Mouse (Mus musculus): ENCODE data around the gene Dmrtc2. TPM values are rescaled to one million over a fixed set of nuclear protein-coding genes. Genes with fewer than 3 reads are reported as not detected.

The Dmrtc2 gene
- polyA plus RNA-seq, 1 experiment from 2014 or later = not detected

DNA sequence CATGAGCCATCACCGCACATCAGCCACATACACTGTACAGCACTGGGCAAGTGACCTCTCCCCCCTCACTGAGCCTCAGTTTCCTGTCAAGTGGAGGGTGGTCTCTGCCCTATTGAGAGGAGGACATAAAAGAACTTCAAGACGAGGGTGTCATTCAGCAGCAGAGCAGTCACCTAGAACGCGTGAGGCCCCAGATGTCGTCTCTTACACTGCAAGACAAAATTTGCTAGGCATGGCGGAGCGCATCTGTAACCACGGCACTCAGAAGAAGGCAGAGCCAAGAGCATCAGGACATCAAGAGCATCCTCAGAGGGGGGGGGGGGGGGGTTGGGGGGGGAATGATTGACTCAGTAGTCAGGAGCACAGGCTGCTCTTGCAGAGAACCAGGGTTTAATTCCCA is 26.4 kb downstream of the Dmrtc2 start:
- no peak overlapping the region for H3K4me3 ChIP-seq (ENCODE audit: low read depth, low read length)
- H3K9ac ChIP-seq (replicated peaks; ENCODE audit: low read depth) = no peak overlapping the region
- ATAC-seq (no peak), DNase-seq (ENCODE audit: low spot score) (no peak)
- WGBS = 80% methylated on average over 8 of the region's 8 CpGs
- no peak overlapping the region for H3K27ac ChIP-seq (ENCODE audit: low read length)
- H3K27me3 ChIP-seq (replicated peaks; ENCODE audit: insufficient read depth, low read length) = no peaks in the 10 kb centered on the region
- no peaks in the 10 kb centered on the region for H3K4me1 ChIP-seq (ENCODE audit: insufficient read depth, low read depth, low read length)
- H3K9me3 ChIP-seq (ENCODE audit: low read length) = no peaks in the 10 kb centered on the region
- TF ChIP-seq CTCF (IDR thresholded peaks at IDR 0.05) (no peak), EP300 (IDR thresholded peaks at IDR 0.05) (no peak)
- H3K4me2 ChIP-seq (replicated peaks; ENCODE audit: low read depth, low read length) = no peak overlapping the region
- H3K36me3 ChIP-seq (ENCODE audit: insufficient read depth, low read length) = no peaks in the 10 kb centered on the region

- Histone ChIP-seq H3K9ac (replicated peaks; ENCODE audit: low read depth) (no peak within 1 kb of the TSS), H3K27ac (ENCODE audit: low read length) (no peak within 1 kb of the TSS), H3K36me3 (ENCODE audit: insufficient read depth, low read length) (no peaks in the 10 kb centered on the region), H3K4me1 (ENCODE audit: insufficient read depth, low read depth, low read length) (peaks cover under 1% of the 10 kb centered on the region; the same call in 1 of the 2 replicates), H3K9me3 (ENCODE audit: low read length) (no peaks in the 10 kb centered on the region), H3K4me3 (ENCODE audit: low read depth, low read length) (no peak within 1 kb of the TSS), H3K4me2 (replicated peaks; ENCODE audit: low read depth, low read length) (no peak within 1 kb of the TSS), H3K27me3 (replicated peaks; ENCODE audit: insufficient read depth, low read length) (no peaks in the 10 kb centered on the region)
- DNase-seq (ENCODE audit: low spot score) = no peak
- WGBS = 48% methylated on average over 12 of the region's 12 CpGs
- ATAC-seq = no peak
- no peak for TF ChIP-seq EP300 (IDR thresholded peaks at IDR 0.05)
- TF ChIP-seq CTCF (IDR thresholded peaks at IDR 0.05) = no peak
Measured at GRCm38 (mm10) chr7:24897224-24897623, 27.4 kb downstream of the Dmrtc2 start, which contains the start of gene Cd79a. Gene Cd79a, plus strand, starts transcription at chr7:24897381.

GRCm38 (mm10) chr7:24897959-24898358 is 28.1 kb downstream of the Dmrtc2 start:
- Histone ChIP-seq H3K9ac (replicated peaks; ENCODE audit: low read depth) (no peak overlapping the region), H3K27me3 (replicated peaks; ENCODE audit: insufficient read depth, low read length) (no peaks in the 10 kb centered on the region), H3K36me3 (ENCODE audit: insufficient read depth, low read length) (no peaks in the 10 kb centered on the region), H3K4me2 (replicated peaks; ENCODE audit: low read depth, low read length) (no peak overlapping the region), H3K4me3 (ENCODE audit: low read depth, low read length) (no peak overlapping the region), H3K4me1 (ENCODE audit: insufficient read depth, low read depth, low read length) (peaks cover 2% of the 10 kb centered on the region; the same call in 1 of the 2 replicates), H3K9me3 (ENCODE audit: low read length) (no peaks in the 10 kb centered on the region), H3K27ac (ENCODE audit: low read length) (no peak overlapping the region)
- WGBS = 58% methylated on average over 5 of the region's 5 CpGs
- TF ChIP-seq CTCF (IDR thresholded peaks at IDR 0.05) = no peak
- no peak for TF ChIP-seq EP300 (IDR thresholded peaks at IDR 0.05)
- no peak for DNase-seq (ENCODE audit: low spot score)
- ATAC-seq = no peak

- no peak overlapping the region for H3K4me3 ChIP-seq (ENCODE audit: low read depth, low read length)
- no peaks in the 10 kb centered on the region; the same call in 1 of the 2 replicates for H3K36me3 ChIP-seq (ENCODE audit: insufficient read depth, low read length)
- H3K4me2 ChIP-seq (replicated peaks; ENCODE audit: low read depth, low read length) = no peak overlapping the region
- ATAC-seq = no peak
- TF ChIP-seq EP300 (IDR thresholded peaks at IDR 0.05) = no peak
- no peak for TF ChIP-seq CTCF (IDR thresholded peaks at IDR 0.05)
- H3K9ac ChIP-seq (replicated peaks; ENCODE audit: low read depth) = no peak overlapping the region
- H3K27me3 ChIP-seq (replicated peaks; ENCODE audit: insufficient read depth, low read length) = no peaks in the 10 kb centered on the region
- H3K9me3 ChIP-seq (ENCODE audit: low read length) = no peaks in the 10 kb centered on the region
- peaks cover 7% of the 10 kb centered on the region; the same call in 1 of the 2 replicates for H3K4me1 ChIP-seq (ENCODE audit: insufficient read depth, low read depth, low read length)
- no peak overlapping the region for H3K27ac ChIP-seq (ENCODE audit: low read length)
- no peak for DNase-seq (ENCODE audit: low spot score)
- WGBS = 54% methylated on average over 6 of the region's 6 CpGs
Measured at GRCm38 (mm10) chr7:24901114-24901513, 31.3 kb downstream of the Dmrtc2 start.

DNA sequence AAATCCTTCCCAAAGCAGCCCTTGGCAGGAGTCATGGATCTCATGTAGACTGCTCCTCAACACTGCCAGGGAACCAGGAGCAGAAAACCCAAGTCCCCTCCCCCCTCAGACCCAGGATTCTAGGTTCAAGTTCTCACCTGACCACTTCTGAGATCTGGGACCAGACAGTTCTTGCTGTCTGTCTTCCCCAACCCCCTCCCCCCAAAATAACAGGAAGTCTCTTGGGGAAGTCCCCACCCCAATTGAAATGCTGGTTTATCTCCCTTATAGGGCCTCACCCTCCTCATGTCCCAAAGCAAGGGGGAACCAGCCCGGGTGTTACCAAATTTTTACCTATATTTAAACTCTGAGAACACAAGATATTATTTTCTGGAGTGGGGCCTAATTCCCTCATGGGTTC is 32.0 kb downstream of the Dmrtc2 start:
- Histone ChIP-seq H3K27me3 (replicated peaks; ENCODE audit: insufficient read depth, low read length) (no peaks in the 10 kb centered on the region), H3K4me3 (ENCODE audit: low read depth, low read length) (no peak overlapping the region), H3K36me3 (ENCODE audit: insufficient read depth, low read length) (no peaks in the 10 kb centered on the region; the same call in 1 of the 2 replicates), H3K9ac (replicated peaks; ENCODE audit: low read depth) (peak overlapping the region; percentile 86), H3K9me3 (ENCODE audit: low read length) (no peaks in the 10 kb centered on the region), H3K4me2 (replicated peaks; ENCODE audit: low read depth, low read length) (peak overlapping the region; percentile 89; the same call in 1 of the 2 replicates), H3K4me1 (ENCODE audit: insufficient read depth, low read depth, low read length) (peaks cover 13% of the 10 kb centered on the region; the same call in 1 of the 2 replicates), H3K27ac (ENCODE audit: low read length) (peak overlapping the region; percentile 95)
- TF ChIP-seq EP300 (IDR thresholded peaks at IDR 0.05) (no peak), CTCF (IDR thresholded peaks at IDR 0.05) (no peak)
- peak; percentile 16 for DNase-seq (ENCODE audit: low spot score)
- no peak for ATAC-seq
- WGBS = 25% methylated on average over 1 of the region's 1 CpGs

GRCm38 (mm10) chr7:24902264-24902629 is 32.4 kb downstream of the Dmrtc2 start:
- H3K27ac ChIP-seq (ENCODE audit: low read length) = peak overlapping the region; percentile 95
- peaks cover 17% of the 10 kb centered on the region; the same call in 1 of the 2 replicates for H3K4me1 ChIP-seq (ENCODE audit: insufficient read depth, low read depth, low read length)
- H3K4me3 ChIP-seq (ENCODE audit: low read depth, low read length) = peak overlapping the region; percentile 74
- WGBS = 29% methylated on average over 2 of the region's 2 CpGs
- no peak for TF ChIP-seq CTCF (IDR thresholded peaks at IDR 0.05)
- TF ChIP-seq EP300 (IDR thresholded peaks at IDR 0.05) = no peak
- peak overlapping the region; percentile 89 for H3K4me2 ChIP-seq (replicated peaks; ENCODE audit: low read depth, low read length)
- no peaks in the 10 kb centered on the region for H3K27me3 ChIP-seq (replicated peaks; ENCODE audit: insufficient read depth, low read length)
- H3K9ac ChIP-seq (replicated peaks; ENCODE audit: low read depth) = peak overlapping the region; percentile 86
- DNase-seq (ENCODE audit: low spot score) (no peak), ATAC-seq (no peak)
- no peaks in the 10 kb centered on the region; the same call in 1 of the 2 replicates for H3K36me3 ChIP-seq (ENCODE audit: insufficient read depth, low read length)
- no peaks in the 10 kb centered on the region for H3K9me3 ChIP-seq (ENCODE audit: low read length)
